Mouse (Mus musculus) limb, embryonic 11.5 days (tissue): Measurements from ENCODE around the gene Arl8b. TPM values are rescaled to one million over a fixed set of nuclear protein-coding genes. Genes with fewer than 3 reads are reported as not detected.

Experiments used
- ATAC-seq: fragments of 200-750 bp; cut with Nextera tagmentation; 2 replicates; pipeline ENCODE4 v1.8.0; 2017; ENCODE audit warnings: low read depth; ENCODE audit not compliant: insufficient number of reproducible peaks, low FRiP score, low TSS enrichment
- DNase-seq: peaks from one replicate; pipeline ENCODE4 v3.0.0-alpha.2; 2015; ENCODE audit warnings: low spot score
- H3K27ac ChIP-seq: fragments of 300-500 bp; sonication (generic); replicated peaks from 2 replicates; pipeline ENCODE4 v1.5.1; 2014; ENCODE audit warnings: low read depth, mild to moderate bottlenecking, low read length
- H3K27me3 ChIP-seq: fragments of 300-500 bp; sonication (generic); 2 replicates; pipeline ENCODE4 v1.6.1; 2014; ENCODE audit warnings: mild to moderate bottlenecking, low read length, mixed read lengths; ENCODE audit not compliant: control insufficient read depth, insufficient read depth
- H3K36me3 ChIP-seq: fragments of 300-500 bp; sonication (generic); 2 replicates; pipeline ENCODE4 v1.6.1; 2014; ENCODE audit warnings: mild to moderate bottlenecking, low read length, moderate library complexity, mixed read lengths; ENCODE audit not compliant: control insufficient read depth, insufficient read depth
- H3K4me1 ChIP-seq: fragments of 300-500 bp; sonication (generic); 2 replicates; pipeline ENCODE4 v1.6.1; 2014; ENCODE audit warnings: low read length, mixed read lengths; ENCODE audit not compliant: control insufficient read depth, insufficient read depth
- H3K4me2 ChIP-seq: fragments of 300-500 bp; sonication (generic); 2 replicates; pipeline ENCODE4 v1.6.1; 2014; ENCODE audit warnings: low read depth, mild to moderate bottlenecking, moderate library complexity; ENCODE audit not compliant: severe bottlenecking
- H3K4me3 ChIP-seq: fragments of 300-500 bp; sonication (generic); 2 replicates; pipeline ENCODE4 v1.5.1; 2014; ENCODE audit warnings: low read depth, low read length
- H3K9ac ChIP-seq: fragments of 300-500 bp; sonication (generic); 2 replicates; pipeline ENCODE4 v1.6.1; 2014; ENCODE audit warnings: mild to moderate bottlenecking, low read length
- H3K9me3 ChIP-seq: fragments of 300-500 bp; sonication (generic); 2 replicates; pipeline ENCODE4 v1.6.1; 2016; ENCODE audit warnings: low read length; ENCODE audit not compliant: control insufficient read depth
- WGBS: fragments of 180-500 bp; shearing (Covaris S2); extraction: QIAGEN DNeasy Blood & Tissue Kit; methylation state at CpG from one replicate; pipeline ENCODE4 v1.1.7; 2014; 5-methylcytosine and 5-hydroxymethylcytosine counted together
- polyA plus RNA-seq: library from polyadenylated mRNA; unstranded; fragments of >200 nt; fragmentation: Nextera tagmentation; extraction: Ambion mirVana; gene quantifications from 2 replicates; pipeline ENCODE4 v1.2.1, GENCODE M21; 2014

Arl8b gene
- polyA plus RNA-seq, 1 experiment from 2014 or later, result 73.1 TPM

- ATAC-seq (no peak), DNase-seq (no peak)
- H3K4me2 ChIP-seq, result no peak overlapping the region
- no peak overlapping the region for H3K9ac ChIP-seq
- no peak overlapping the region for H3K4me3 ChIP-seq
- H3K4me1 ChIP-seq, result peaks cover 9% of the 10 kb centered on the region
- no peaks in the 10 kb centered on the region; the same call in 1 of the 2 replicates for H3K36me3 ChIP-seq
- no peaks in the 10 kb centered on the region for H3K9me3 ChIP-seq
- no peaks in the 10 kb centered on the region for H3K27me3 ChIP-seq
- no peak overlapping the region for H3K27ac ChIP-seq
- 89% methylated on average over 8 of the region's 8 CpGs for WGBS
Measured at GRCm38 (mm10) chr6:108833963-108834697, 51.2 kb downstream of the Arl8b start.

- H3K9ac ChIP-seq, result no peak overlapping the region
- no peak overlapping the region for H3K4me2 ChIP-seq
- ATAC-seq (no peak), DNase-seq (no peak)
- no peaks in the 10 kb centered on the region; the same call in 1 of the 2 replicates for H3K36me3 ChIP-seq
- H3K27ac ChIP-seq, result no peak overlapping the region
- H3K4me1 ChIP-seq, result no peaks in the 10 kb centered on the region
- no peaks in the 10 kb centered on the region for H3K9me3 ChIP-seq
- no peaks in the 10 kb centered on the region for H3K27me3 ChIP-seq
- 88% methylated on average over 16 of the region's 16 CpGs for WGBS
- no peak overlapping the region for H3K4me3 ChIP-seq
Measured at GRCm38 (mm10) chr6:108835765-108836691, 53.1 kb downstream of the Arl8b start.

DNA sequence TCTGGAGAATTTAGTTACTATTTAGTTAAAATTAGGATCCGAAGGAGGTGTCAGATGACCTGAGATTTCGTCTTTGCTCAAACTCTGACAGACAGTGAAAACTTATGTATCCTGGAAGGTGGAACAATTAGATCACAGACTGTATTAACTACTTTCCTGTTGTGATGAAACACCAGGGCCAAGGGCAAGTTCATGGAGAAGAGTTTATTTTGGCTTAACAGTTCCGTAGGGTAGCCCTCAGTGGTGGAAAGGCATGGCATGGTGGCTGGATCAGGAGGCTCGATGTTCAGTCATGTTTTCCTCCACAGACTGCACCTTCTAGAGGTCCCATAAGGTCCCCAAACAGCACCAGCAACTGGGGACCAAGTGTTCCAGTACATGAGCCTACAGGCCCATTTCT lies 54.2 kb downstream of the Arl8b start:
- H3K4me3 ChIP-seq, result no peak overlapping the region
- H3K4me2 ChIP-seq, result no peak overlapping the region
- H3K9me3 ChIP-seq, result no peaks in the 10 kb centered on the region
- ATAC-seq (no peak), DNase-seq (no peak)
- no peaks in the 10 kb centered on the region for H3K4me1 ChIP-seq
- WGBS, result 90% methylated on average over 4 of the region's 4 CpGs
- H3K9ac ChIP-seq, result no peak overlapping the region
- H3K36me3 ChIP-seq, result no peaks in the 10 kb centered on the region; the same call in none of the 2 replicates
- no peaks in the 10 kb centered on the region for H3K27me3 ChIP-seq
- no peak overlapping the region for H3K27ac ChIP-seq

GRCm38 (mm10) chr6:108837958-108838357 lies 55.1 kb downstream of the Arl8b start:
- Histone ChIP-seq H3K9me3 (no peaks in the 10 kb centered on the region), H3K9ac (no peak overlapping the region), H3K4me1 (no peaks in the 10 kb centered on the region), H3K27me3 (no peaks in the 10 kb centered on the region), H3K4me3 (no peak overlapping the region), H3K36me3 (no peaks in the 10 kb centered on the region; the same call in none of the 2 replicates), H3K4me2 (no peak overlapping the region), H3K27ac (no peak overlapping the region)
- no peak for DNase-seq
- no peak for ATAC-seq
- 88% methylated on average over 4 of the region's 4 CpGs for WGBS

- no peak for ATAC-seq
- DNase-seq, result no peak
- H3K27me3 ChIP-seq, result no peaks in the 10 kb centered on the region
- H3K4me3 ChIP-seq, result no peak overlapping the region
- H3K9ac ChIP-seq, result no peak overlapping the region
- no peaks in the 10 kb centered on the region; the same call in none of the 2 replicates for H3K36me3 ChIP-seq
- WGBS, result 88% methylated on average over 4 of the region's 4 CpGs
- H3K4me1 ChIP-seq, result no peaks in the 10 kb centered on the region
- H3K9me3 ChIP-seq, result no peaks in the 10 kb centered on the region
- H3K27ac ChIP-seq, result no peak overlapping the region
- no peak overlapping the region for H3K4me2 ChIP-seq
Measured at GRCm38 (mm10) chr6:108839432-108839831, 56.5 kb downstream of the Arl8b start.

DNA sequence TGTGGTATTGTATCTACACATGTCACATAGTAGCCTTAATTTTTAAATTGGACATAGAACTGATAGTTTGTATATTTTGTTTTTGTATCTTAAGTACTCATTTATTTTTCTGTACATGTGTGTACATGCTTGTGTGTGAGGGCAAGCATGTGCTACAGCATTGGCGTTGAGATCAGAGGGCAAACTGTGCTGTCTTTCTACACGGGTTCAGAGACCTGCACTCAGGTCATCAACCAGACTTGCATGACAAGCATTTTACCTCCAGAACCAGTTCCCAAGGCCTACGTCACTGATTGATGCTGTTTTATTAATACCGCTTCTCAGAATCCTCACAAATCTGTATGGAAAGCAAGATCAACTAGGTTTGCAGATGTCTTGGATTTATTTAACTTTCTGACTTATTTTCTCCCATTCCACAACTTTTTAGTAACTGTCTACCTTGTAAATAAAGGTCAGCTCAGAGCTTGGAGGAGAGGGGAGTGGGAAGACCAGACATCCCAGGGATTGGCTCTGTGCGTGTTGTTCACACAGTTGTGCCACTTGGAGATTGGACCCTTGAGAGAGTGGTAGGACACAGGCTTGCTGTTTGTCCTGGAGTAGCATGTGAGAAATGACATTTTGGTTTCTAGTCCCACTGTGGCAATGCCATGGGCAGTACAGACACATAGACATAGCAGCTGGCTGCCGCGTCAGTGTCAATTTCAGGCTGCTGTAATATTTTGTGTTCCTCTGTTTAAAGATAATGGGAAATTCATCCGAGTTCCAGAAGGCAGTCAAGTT lies 58.2 kb downstream of the Arl8b start:
- H3K9me3 ChIP-seq, result no peaks in the 10 kb centered on the region
- H3K27ac ChIP-seq, result no peak overlapping the region
- H3K36me3 ChIP-seq, result no peaks in the 10 kb centered on the region; the same call in none of the 2 replicates
- H3K4me3 ChIP-seq, result no peak overlapping the region
- 92% methylated on average over 8 of the region's 8 CpGs for WGBS
- no peaks in the 10 kb centered on the region for H3K4me1 ChIP-seq
- H3K27me3 ChIP-seq, result no peaks in the 10 kb centered on the region
- DNase-seq (no peak), ATAC-seq (no peak)
- H3K9ac ChIP-seq, result no peak overlapping the region
- H3K4me2 ChIP-seq, result no peak overlapping the region

- H3K9me3 ChIP-seq, result no peaks in the 10 kb centered on the region
- DNase-seq (no peak), ATAC-seq (no peak)
- H3K4me2 ChIP-seq, result no peak overlapping the region
- H3K4me3 ChIP-seq, result no peak overlapping the region
- no peaks in the 10 kb centered on the region for H3K27me3 ChIP-seq
- no peak overlapping the region for H3K27ac ChIP-seq
- H3K9ac ChIP-seq, result no peak overlapping the region
- no peaks in the 10 kb centered on the region for H3K4me1 ChIP-seq
- H3K36me3 ChIP-seq, result peaks cover 3% of the 10 kb centered on the region
- WGBS, result 85% methylated on average over 1 of the region's 1 CpGs
Measured at GRCm38 (mm10) chr6:108843664-108844063, 60.8 kb downstream of the Arl8b start.

- ATAC-seq (no peak), DNase-seq (no peak)
- Histone ChIP-seq H3K9me3 (no peaks in the 10 kb centered on the region), H3K36me3 (peaks cover 3% of the 10 kb centered on the region), H3K27ac (no peak overlapping the region), H3K4me3 (no peak overlapping the region), H3K4me1 (no peaks in the 10 kb centered on the region), H3K9ac (no peak overlapping the region), H3K4me2 (no peak overlapping the region), H3K27me3 (no peaks in the 10 kb centered on the region)
- WGBS, result 77% methylated on average over 3 of the region's 3 CpGs
Measured at GRCm38 (mm10) chr6:108844093-108844492, 61.2 kb downstream of the Arl8b start.
